In the genomic region with DNA sequence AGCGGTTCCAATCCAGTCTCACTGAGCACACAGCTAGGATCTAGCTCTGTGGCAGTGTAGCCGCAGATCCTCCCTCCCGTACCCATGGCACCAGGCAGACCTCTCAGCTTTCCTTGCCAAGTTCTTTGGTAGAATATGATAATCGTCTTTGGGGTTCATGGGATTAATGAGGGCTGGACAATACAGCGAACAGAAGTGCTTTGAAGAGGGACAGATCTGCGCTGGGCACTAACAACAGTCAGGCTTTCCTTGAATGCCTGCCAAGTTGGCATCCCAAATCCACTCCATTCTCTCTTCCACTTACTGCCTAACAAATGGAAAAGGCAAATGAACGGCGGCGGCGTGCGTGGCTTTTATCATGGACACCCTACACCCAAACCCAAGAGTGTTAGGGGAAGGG, we compare ENCODE assay signal across 9 mouse cellular contexts. TPM values are rescaled to one million over a fixed set of nuclear protein-coding genes. Genes with fewer than 3 reads are reported as not detected.
DNase-seq lines count a peak whose midpoint lies in the region; ATAC-seq and TF ChIP-seq lines count a peak whose summit lies in the region.
"Had no signal": no experiment of that assay in that cellular context is flagged by ENCODE, and none has a peak within 500 bp of the region (broad histone marks: within the 10 kb centered on the region; RNA-seq: fewer than 3 reads in every experiment).

No protein-coding gene starts in this region.

- no peak for TF ChIP-seq POLR2A in brain, embryonic 14.5 days (IDR thresholded peaks at IDR 0.05; ENCODE audit: borderline replicate concordance, extremely low read depth, insufficient read depth, insufficient read length, poor library complexity, severe bottlenecking)
- no peak for TF ChIP-seq POLR2A in myocyte (IDR thresholded peaks at IDR 0.05; ENCODE audit: insufficient read length, low read depth)

- DNase-seq in heart, adult 8-10 months (ENCODE audit: low spot score) = no peak
- DNase-seq in brain, embryonic 14.5 days (ENCODE audit: low read depth) = peak; percentile 96
- DNase-seq in hindbrain, embryonic 14.5 days (ENCODE audit: low spot score) = peak; percentile 52
- DNase-seq in thymus, postnatal 10 days (ENCODE audit: low spot score in 2 of 2) = no peak
- DNase-seq in kidney, postnatal 14 days = no peak

- H3K27me3 ChIP-seq in heart, embryonic 13.5 days (replicated peaks) = no peaks in the 10 kb centered on the region
- H3K27me3 ChIP-seq in hindbrain, embryonic 14.5 days (ENCODE audit: control insufficient read depth, insufficient read depth, low read length) = no peaks in the 10 kb centered on the region
- H3K27me3 ChIP-seq in myocyte (ENCODE audit: control insufficient read depth, insufficient read depth, insufficient read length) = no peaks in the 10 kb centered on the region
- H3K27me3 ChIP-seq in kidney, embryonic 16.5 days (ENCODE audit: insufficient read depth, low read length) = no peaks in the 10 kb centered on the region

- peak overlapping the region; percentile 58; the same call in 1 of the 2 replicates for H3K27ac ChIP-seq in heart, embryonic 13.5 days (replicated peaks)
- peak overlapping the region; percentile 52; the same call in 1 of the 2 replicates for H3K27ac ChIP-seq in hindbrain, embryonic 14.5 days
- no peak overlapping the region for H3K27ac ChIP-seq in kidney, embryonic 16.5 days (ENCODE audit: low read length)
- H3K27ac ChIP-seq: kidney, postnatal 0 days had no signal

- peaks cover 25% of the 10 kb centered on the region for H3K4me1 ChIP-seq in heart, embryonic 13.5 days
- peaks cover 13% of the 10 kb centered on the region; the same call in 1 of the 2 replicates for H3K4me1 ChIP-seq in hindbrain, embryonic 14.5 days (replicated peaks; ENCODE audit: control insufficient read depth, insufficient read depth, low read length)
- H3K4me1 ChIP-seq in kidney, embryonic 16.5 days (ENCODE audit: insufficient read depth, low read length) = 0 out of 2 replicates have a peak, but pooled peaks cover 2% of the 10 kb centered on the region

- no peak overlapping the region for H3K4me3 ChIP-seq in heart, embryonic 13.5 days
- H3K4me3 ChIP-seq in hindbrain, embryonic 14.5 days (replicated peaks; ENCODE audit: low read length) = no peak overlapping the region
- no peak overlapping the region for H3K4me3 ChIP-seq in myocyte
- no peak overlapping the region for H3K4me3 ChIP-seq in kidney, embryonic 16.5 days (ENCODE audit: low read length)

- H3K9ac ChIP-seq in heart, embryonic 13.5 days = peak overlapping the region; percentile 76
- no peak overlapping the region for H3K9ac ChIP-seq in hindbrain, embryonic 14.5 days
- no peak overlapping the region for H3K9ac ChIP-seq in kidney, embryonic 16.5 days (replicated peaks; ENCODE audit: low read length)

- 67% methylated on average over 11 of the region's 11 CpGs for WGBS in heart, embryonic 13.5 days
- whole genome bisulfite sequencing in hindbrain, embryonic 14.5 days = 57% methylated on average over 11 of the region's 11 CpGs
- whole genome bisulfite sequencing in kidney, embryonic 16.5 days = 88% methylated on average over 11 of the region's 11 CpGs

- H3K9me3 ChIP-seq in heart, embryonic 13.5 days = no peaks in the 10 kb centered on the region
- no peaks in the 10 kb centered on the region for H3K9me3 ChIP-seq in hindbrain, embryonic 14.5 days (ENCODE audit: control insufficient read depth, low read length)
- no peaks in the 10 kb centered on the region for H3K9me3 ChIP-seq in kidney, embryonic 16.5 days (ENCODE audit: low read length)

- no peak overlapping the region for H3ac ChIP-seq in myocyte (ENCODE audit: control insufficient read depth, insufficient read length)

- H3K36me3 ChIP-seq in heart, embryonic 13.5 days = no peaks in the 10 kb centered on the region
- no peaks in the 10 kb centered on the region for H3K36me3 ChIP-seq in hindbrain, embryonic 14.5 days (replicated peaks; ENCODE audit: control insufficient read depth, insufficient read depth)
- no peaks in the 10 kb centered on the region for H3K36me3 ChIP-seq in myocyte (ENCODE audit: control insufficient read depth, insufficient read depth)
- no peaks in the 10 kb centered on the region for H3K36me3 ChIP-seq in kidney, embryonic 16.5 days (ENCODE audit: insufficient read depth, low read length)

- peak overlapping the region; percentile 66 for H3K4me2 ChIP-seq in heart, embryonic 13.5 days
- H3K4me2 ChIP-seq in hindbrain, embryonic 14.5 days (replicated peaks) = peak overlapping the region; percentile 26
- H3K4me2 ChIP-seq in myocyte (ENCODE audit: low read depth) = peak overlapping the region; percentile 74
- H3K4me2 ChIP-seq in kidney, embryonic 16.5 days (replicated peaks; ENCODE audit: low read depth, low read length) = no peak overlapping the region

- TF ChIP-seq CTCF in brain, embryonic 14.5 days (IDR thresholded peaks at IDR 0.05; ENCODE audit: borderline replicate concordance, extremely low read depth, insufficient read depth, insufficient read length) = no peak

- ATAC-seq in heart, embryonic 13.5 days (ENCODE audit: extremely low read depth, insufficient number of reproducible peaks, low FRiP score, low TSS enrichment) = no peak
- ATAC-seq in hindbrain, embryonic 14.5 days (ENCODE audit: low FRiP score) = peak; percentile 70; the same call in 1 of the 2 replicates
- no peak for ATAC-seq in kidney, embryonic 16.5 days (ENCODE audit: low FRiP score, low TSS enrichment)

- H3K79me2 ChIP-seq in myocyte (ENCODE audit: control insufficient read depth, insufficient read depth) = no peaks in the 10 kb centered on the region

TF ChIP-seq in myocyte, 11 proteins besides CTCF, POLR2A, EP300 and RAD21:
- TF ChIP-seq POLR2AphosphoS2 (IDR thresholded peaks at IDR 0.05; ENCODE audit: insufficient read length, low read depth) = no peak
- TF ChIP-seq MYOD1 (IDR thresholded peaks at IDR 0.05; ENCODE audit: control insufficient read depth in 1 of 3, insufficient read length in 2 of 3, low read depth in 2 of 3) = no peak
- no peak for TF ChIP-seq TCF12 (IDR thresholded peaks at IDR 0.05; ENCODE audit: insufficient read depth, poor library complexity, severe bottlenecking)
- TF ChIP-seq TCF3 (IDR thresholded peaks at IDR 0.05; ENCODE audit: insufficient read length, low read depth) = no peak
- TF ChIP-seq E2F4 (IDR thresholded peaks at IDR 0.05; ENCODE audit: insufficient read depth) = no peak
- no peak for TF ChIP-seq MYOG (IDR thresholded peaks at IDR 0.05; ENCODE audit: control insufficient read depth in 1 of 3, insufficient read depth in 1 of 3, insufficient read length in 2 of 3, low read depth in 2 of 3)
- TF ChIP-seq SRF (IDR thresholded peaks at IDR 0.05; ENCODE audit: control insufficient read depth, insufficient read length, low read depth) = no peak
- no peak for TF ChIP-seq MAX (IDR thresholded peaks at IDR 0.05; ENCODE audit: low read depth)
- TF ChIP-seq USF1 (IDR thresholded peaks at IDR 0.05; ENCODE audit: low read depth) = no peak
- no peak for TF ChIP-seq REST (IDR thresholded peaks at IDR 0.05; ENCODE audit: insufficient read depth, insufficient read length)
- TF ChIP-seq CEBPB (IDR thresholded peaks at IDR 0.05; ENCODE audit: insufficient read depth, poor library complexity, severe bottlenecking) = no peak

RNA-seq across cellular contexts. Expression of a gene that starts 21.0 kb away (rescaled TPM):
- polyA plus RNA-seq in heart, embryonic 13.5 days (2015; fragmentation: Nextera tagmentation; extraction: Ambion mirVana) = 0.41 and 0.46 TPM in 2 replicates
- under 1 TPM; 0.47 to 0.86 (median 0.79) TPM for total RNA-seq in heart, adult 8-10 months (2022)
- polyA plus RNA-seq in brain, embryonic 14.5 days (2012; rRNA removed) = 0.40 and 0.42 TPM in 2 replicates
- 0.25 and 0.82 TPM in 2 replicates for polyA plus RNA-seq in hindbrain, embryonic 14.5 days (2014; fragmentation: Nextera tagmentation; extraction: Ambion mirVana)
- polyA plus RNA-seq in myocyte (2012; fragmentation: generic; extraction: Trizol) = not detected
- polyA plus RNA-seq in kidney, embryonic 16.5 days (2015; fragmentation: Nextera tagmentation; extraction: Ambion mirVana) = 0.80 and 1.2 TPM in 2 replicates

RNA-seq across cellular contexts. Expression of a gene that starts 29.6 kb away (rescaled TPM):
- 4.7 and 6.0 TPM in 2 replicates for polyA plus RNA-seq in heart, embryonic 13.5 days (2015; fragmentation: Nextera tagmentation; extraction: Ambion mirVana)
- 1 to 10 TPM; 1.3 to 1.6 (median 1.4) TPM for total RNA-seq in heart, adult 8-10 months (2022)
- 4.2 and 4.5 TPM in 2 replicates for polyA plus RNA-seq in brain, embryonic 14.5 days (2012; rRNA removed)
- 10.5 and 10.6 TPM in 2 replicates for polyA plus RNA-seq in hindbrain, embryonic 14.5 days (2014; fragmentation: Nextera tagmentation; extraction: Ambion mirVana)
- polyA plus RNA-seq in myocyte (2012; fragmentation: generic; extraction: Trizol) = 1.3 TPM
- 10.2 and 10.5 TPM in 2 replicates for polyA plus RNA-seq in kidney, embryonic 16.5 days (2015; fragmentation: Nextera tagmentation; extraction: Ambion mirVana)

Comparison
In these comparisons a context has a peak if more than half of its experiments do, and no peak if none do; other contexts are left out.
1. DNase-seq: peak in brain, embryonic 14.5 days (single experiment) and hindbrain, embryonic 14.5 days (single experiment); none in heart, adult 8-10 months (single experiment), thymus, postnatal 10 days (0 of 2) and kidney, postnatal 14 days (single experiment).